Mouse (Mus musculus): ENCODE results near the gene Tll1.

The Tll1 gene

GRCm38 (mm10) chr8:64206024-64206385 is at the start of gene Tll1:
TSS of gene Tll1 (minus strand) at chr8:64206271.
- peak; percentile 8 for DNase-seq

- no peak for DNase-seq
Observed at GRCm38 (mm10) chr8:64238645-64239044, 32.6 kb upstream of the Tll1 start.

- no peak for DNase-seq
Observed at GRCm38 (mm10) chr8:64221600-64221999, 15.5 kb upstream of the Tll1 start.

- DNase-seq: no peak
Observed at GRCm38 (mm10) chr8:64217644-64218043, 11.6 kb upstream of the Tll1 start.

GRCm38 (mm10) chr8:64216252-64216651 is 10.2 kb upstream of the Tll1 start:
- no peak for DNase-seq

- no peak for DNase-seq
Observed at GRCm38 (mm10) chr8:64215374-64215773, 9.3 kb upstream of the Tll1 start.

GRCm38 (mm10) chr8:64214906-64215305 is 8.8 kb upstream of the Tll1 start:
- no peak for DNase-seq

GRCm38 (mm10) chr8:64206411-64206861 is 365 bp upstream of the Tll1 start:
- peak; percentile 44 for DNase-seq

GRCm38 (mm10) chr8:64205321-64206023 is 599 bp downstream of the Tll1 start:
- DNase-seq: peak; percentile 21

- peak; percentile 16 for DNase-seq
Observed at GRCm38 (mm10) chr8:64204801-64205311, 1.2 kb downstream of the Tll1 start.

- DNase-seq: peak; percentile 70
Observed at GRCm38 (mm10) chr8:64204167-64204566, 1.9 kb downstream of the Tll1 start.

GRCm38 (mm10) chr8:64198326-64198725 is 7.7 kb downstream of the Tll1 start:
- DNase-seq: no peak

GRCm38 (mm10) chr8:64193421-64193820 is 12.7 kb downstream of the Tll1 start:
- no peak for DNase-seq

GRCm38 (mm10) chr8:64187881-64188280 is 18.2 kb downstream of the Tll1 start:
- no peak for DNase-seq

- DNase-seq: no peak
Observed at GRCm38 (mm10) chr8:64176931-64177330, 29.1 kb downstream of the Tll1 start.

GRCm38 (mm10) chr8:64174916-64175315 is 31.2 kb downstream of the Tll1 start:
- no peak for DNase-seq

- no peak for DNase-seq
Observed at GRCm38 (mm10) chr8:64173759-64174158, 32.3 kb downstream of the Tll1 start.

- no peak for DNase-seq
Observed at GRCm38 (mm10) chr8:64152899-64153891, 52.9 kb downstream of the Tll1 start.

GRCm38 (mm10) chr8:64152216-64152804 is 53.8 kb downstream of the Tll1 start:
- no peak for DNase-seq

GRCm38 (mm10) chr8:64136593-64136992 is 69.5 kb downstream of the Tll1 start:
- DNase-seq: no peak

- no peak for DNase-seq
Observed at GRCm38 (mm10) chr8:64107190-64107589, 98.9 kb downstream of the Tll1 start.

- DNase-seq: no peak
Observed at GRCm38 (mm10) chr8:64073396-64073795, 132.7 kb downstream of the Tll1 start.

GRCm38 (mm10) chr8:64059867-64060266 is 146.2 kb downstream of the Tll1 start:
- DNase-seq: no peak
